Mouse (Mus musculus): ENCODE measurements around the gene Neurog2. TPM values are rescaled to one million over a fixed set of nuclear protein-coding genes. Genes with fewer than 3 reads are reported as not detected.

The Neurog2 gene
- polyA plus RNA-seq, 1 experiment: 0.62 TPM

- DNase-seq (ENCODE audit: extremely low spot score in 1 of 2, low spot score in 1 of 2): no peak
These were observed 9.3 kb downstream of the Neurog2 start for GRCm38 (mm10) chr3:127642211-127642610.

DNA sequence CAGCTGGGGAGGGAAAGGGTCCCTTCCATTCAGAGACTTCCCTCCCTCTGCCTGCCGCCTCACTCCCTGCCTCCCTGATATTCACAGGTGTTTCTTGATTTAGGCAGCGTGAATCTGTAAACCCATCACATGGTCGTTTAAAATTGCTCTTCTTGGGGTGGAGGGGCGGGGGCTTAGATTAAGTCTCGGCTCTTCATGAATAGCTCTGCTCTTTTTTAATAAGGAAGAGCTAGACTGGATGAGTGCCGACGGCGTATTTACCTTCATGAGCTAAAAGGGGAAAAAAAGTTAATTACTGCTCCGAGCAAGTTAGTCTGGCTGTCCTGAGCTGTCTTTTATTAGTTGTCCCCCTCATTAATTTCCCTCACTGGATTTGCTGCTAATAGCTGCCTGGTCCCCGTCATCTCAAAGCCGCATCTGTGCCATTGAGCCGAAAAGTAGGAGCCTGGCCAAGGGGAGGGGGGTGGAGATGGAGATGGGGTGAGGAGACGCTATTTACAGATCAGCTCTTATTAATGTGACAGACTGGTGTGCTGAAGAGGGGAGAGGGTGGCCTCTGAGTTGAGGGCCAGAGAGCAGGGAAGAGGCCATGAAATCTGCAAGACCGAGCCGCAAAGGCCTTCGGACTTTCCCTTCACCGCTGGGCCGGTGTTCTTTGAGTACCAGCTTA, 13.4 kb downstream of the Neurog2 start:
- DNase-seq (ENCODE audit: extremely low spot score in 1 of 2, low spot score in 1 of 2): no peak

DNA sequence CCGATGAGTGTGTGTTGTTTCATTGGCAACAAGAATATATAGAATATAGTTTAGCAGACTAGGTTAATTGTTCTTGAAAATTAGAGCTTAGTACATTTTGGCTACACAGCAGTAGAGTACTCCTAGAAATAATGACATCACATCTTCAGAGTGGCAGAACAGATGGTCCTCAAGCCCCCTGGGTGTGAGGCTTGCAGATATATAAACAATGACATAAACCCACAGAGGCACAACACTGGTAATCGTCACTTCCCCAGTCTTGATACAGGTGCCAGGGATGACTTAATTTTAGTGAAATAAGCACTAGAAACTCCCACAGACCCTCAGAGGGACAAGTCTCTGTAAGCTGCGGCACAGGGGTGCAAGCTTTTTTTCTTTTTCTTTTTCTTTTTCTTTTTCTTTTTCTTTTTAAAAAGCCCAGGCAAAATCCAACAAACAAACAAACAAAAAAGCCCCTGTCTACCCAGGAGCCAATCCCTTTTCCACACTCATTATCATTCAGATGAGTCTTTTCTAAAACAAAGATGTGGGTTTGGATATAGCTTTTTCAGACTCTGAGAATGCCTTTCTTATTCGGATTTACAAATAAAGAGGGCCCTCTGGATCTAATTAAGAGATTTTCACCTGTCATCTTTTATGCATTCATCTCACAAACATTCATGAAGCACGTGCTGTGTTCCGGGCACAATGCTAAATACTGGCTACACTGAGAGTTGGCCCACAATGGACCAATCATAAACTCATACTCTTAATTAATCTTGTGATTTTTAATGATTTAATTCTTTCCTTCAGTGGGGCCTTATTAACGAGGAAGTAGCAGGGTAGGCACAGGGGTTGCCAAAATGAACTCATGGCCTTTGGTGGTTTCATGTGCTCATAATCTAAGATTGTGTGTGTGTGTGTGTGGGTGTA, 19.1 kb downstream of the Neurog2 start:
- no peak for DNase-seq (ENCODE audit: extremely low spot score in 1 of 2, low spot score in 1 of 2)

DNA sequence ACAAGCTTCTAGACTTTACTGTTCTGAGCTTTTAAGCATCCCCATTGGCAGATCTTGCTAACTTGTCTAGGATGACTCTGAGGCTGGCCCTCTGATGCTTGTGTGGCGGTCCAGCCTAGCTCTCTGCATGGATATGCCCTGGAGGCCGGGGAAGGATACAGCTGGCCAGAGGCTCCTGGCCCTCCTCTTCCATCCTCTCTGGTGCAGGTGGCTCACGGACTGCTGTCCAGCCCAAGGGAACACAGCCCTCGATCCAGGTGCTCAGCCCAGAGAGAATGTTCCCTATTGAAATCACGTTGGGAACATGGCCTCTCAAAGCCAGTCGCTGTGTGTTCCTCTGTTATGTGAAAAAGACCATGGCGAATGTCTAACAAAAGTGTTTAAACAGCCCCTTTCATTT, 27.8 kb downstream of the Neurog2 start:
- DNase-seq (ENCODE audit: extremely low spot score in 1 of 2, low spot score in 1 of 2): no peak

GRCm38 (mm10) chr3:127661646-127662531, 29.0 kb downstream of the Neurog2 start:
- DNase-seq (ENCODE audit: extremely low spot score in 1 of 2, low spot score in 1 of 2): no peak

- DNase-seq (ENCODE audit: extremely low spot score in 1 of 2, low spot score in 1 of 2): no peak
These were observed 46.8 kb downstream of the Neurog2 start for GRCm38 (mm10) chr3:127679703-127680102.

Other genes with a start within 250 kb of the Neurog2 start
- gene Ank2, start 133.8 kb upstream of the Neurog2 start, polyA plus RNA-seq (2012; rRNA removed): 380 and 402 TPM in 2 replicates
- gene Larp7, start 79.8 kb upstream of the Neurog2 start, polyA plus RNA-seq (2012; rRNA removed): 14.3 and 14.7 TPM in 2 replicates
- gene Zgrf1, start 79.6 kb upstream of the Neurog2 start, polyA plus RNA-seq (2012; rRNA removed): 6.0 and 7.6 TPM in 2 replicates
- gene Alpk1, start 147.4 kb downstream of the Neurog2 start, polyA plus RNA-seq (2012; rRNA removed): 3.6 and 4.2 TPM in 2 replicates
- gene Tifa, start 156.7 kb downstream of the Neurog2 start, polyA plus RNA-seq (2012; rRNA removed): 6.6 and 7.7 TPM in 2 replicates
- gene Ap1ar, start 204.4 kb downstream of the Neurog2 start, polyA plus RNA-seq (2012; rRNA removed): 59.2 and 65.6 TPM in 2 replicates